Mouse (Mus musculus): ENCODE results near the gene Ice1.

DNA sequence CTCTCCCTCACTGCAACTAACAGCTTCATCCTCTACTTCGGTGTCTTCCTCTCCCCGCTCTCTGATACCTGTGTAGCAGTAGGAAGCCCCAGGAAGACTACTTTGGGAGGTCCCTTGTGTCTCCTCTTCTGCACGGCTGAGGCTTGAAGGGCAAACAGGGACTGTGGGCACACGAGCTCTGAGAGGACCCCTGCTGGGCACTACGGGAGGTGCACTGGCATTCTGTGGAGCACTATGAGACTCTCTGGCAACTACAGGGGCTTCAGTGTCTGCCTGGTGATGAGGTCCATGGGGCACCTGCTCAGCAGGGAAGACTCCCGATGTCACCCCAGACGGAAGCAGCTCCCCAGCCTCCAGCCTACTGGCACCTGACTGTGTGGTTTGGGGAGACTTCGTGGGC, 32.7 kb downstream of the Ice1 start:
- no peak for TF ChIP-seq MYOD1 (IDR thresholded peaks at IDR 0.05; ENCODE audit: control insufficient read depth in 1 of 3, insufficient read length in 2 of 3, low read depth in 2 of 3)
- no peak for TF ChIP-seq POLR2A (IDR thresholded peaks at IDR 0.05; ENCODE audit: insufficient read length, low read depth)
- no peak for TF ChIP-seq MYOG (IDR thresholded peaks at IDR 0.05; ENCODE audit: control insufficient read depth in 1 of 3, insufficient read depth in 1 of 3, insufficient read length in 2 of 3, low read depth in 2 of 3)
- no peak for TF ChIP-seq TCF3 (IDR thresholded peaks at IDR 0.05; ENCODE audit: insufficient read length, low read depth)
- TF ChIP-seq E2F4 (IDR thresholded peaks at IDR 0.05; ENCODE audit: insufficient read depth) = no peak
- no peak for TF ChIP-seq USF1 (IDR thresholded peaks at IDR 0.05; ENCODE audit: low read depth)
- TF ChIP-seq MAX (IDR thresholded peaks at IDR 0.05; ENCODE audit: low read depth) = no peak

All from myocyte (in vitro differentiated cells).